Mouse (Mus musculus): ENCODE measurements at regions not wholly inside any gene's neighbourhood (a gene's known extent, or its start where the extent isn't known, plus 50 kb on each side); places are given as distances from the start of the nearest gene placed in this dataset.

GRCm38 (mm10) chr1:186372770-186373353 lies 255.8 kb upstream of the Lyplal1 start:
- TF ChIP-seq FLI1 (IDR thresholded peaks at IDR 0.05; ENCODE audit: low read length), result no peak
- TF ChIP-seq GATA1 (IDR thresholded peaks at IDR 0.05; ENCODE audit: borderline replicate concordance, low read length), result no peak
- peak overlapping the region; percentile 84 for H3K4me3 ChIP-seq (replicated peaks)

GRCm38 (mm10) chr1:186363356-186363755 lies 246.2 kb upstream of the Lyplal1 start:
- Histone ChIP-seq H3K9me3 (peaks cover 32% of the 10 kb centered on the region), H3K4me3 (replicated peaks) (no peak overlapping the region), H3K27me3 (replicated peaks) (no peaks in the 10 kb centered on the region), H3K4me1 (no peaks in the 10 kb centered on the region), H3K36me3 (replicated peaks; ENCODE audit: low read length) (no peaks in the 10 kb centered on the region)
- TF ChIP-seq FLI1 (IDR thresholded peaks at IDR 0.05; ENCODE audit: low read length), result no peak
- TF ChIP-seq GATA1 (IDR thresholded peaks at IDR 0.05; ENCODE audit: borderline replicate concordance, low read length), result no peak

More at GRCm38 (mm10) chr1:186372770-186373353, 255.8 kb upstream of the Lyplal1 start:
- H3K27me3 ChIP-seq (replicated peaks), result no peaks in the 10 kb centered on the region
- no peaks in the 10 kb centered on the region for H3K36me3 ChIP-seq (replicated peaks; ENCODE audit: low read length)
- H3K4me1 ChIP-seq, result peaks cover 3% of the 10 kb centered on the region; the same call in 1 of the 2 replicates
- H3K9me3 ChIP-seq, result peaks cover 26% of the 10 kb centered on the region

GRCm38 (mm10) chr1:186358011-186358670 lies 241.0 kb upstream of the Lyplal1 start:
- Histone ChIP-seq H3K27me3 (replicated peaks) (no peaks in the 10 kb centered on the region), H3K36me3 (replicated peaks; ENCODE audit: low read length) (no peaks in the 10 kb centered on the region), H3K4me3 (replicated peaks) (no peak overlapping the region), H3K9me3 (peaks cover 30% of the 10 kb centered on the region), H3K4me1 (no peaks in the 10 kb centered on the region)
- TF ChIP-seq FLI1 (IDR thresholded peaks at IDR 0.05; ENCODE audit: low read length) (no peak), GATA1 (IDR thresholded peaks at IDR 0.05; ENCODE audit: borderline replicate concordance, low read length) (no peak)

GRCm38 (mm10) chr1:186354742-186355141 lies 237.6 kb upstream of the Lyplal1 start:
- Histone ChIP-seq H3K4me1 (no peaks in the 10 kb centered on the region), H3K27me3 (replicated peaks) (no peaks in the 10 kb centered on the region), H3K9me3 (peaks cover 32% of the 10 kb centered on the region), H3K4me3 (replicated peaks) (no peak overlapping the region), H3K36me3 (replicated peaks; ENCODE audit: low read length) (no peaks in the 10 kb centered on the region)
- TF ChIP-seq FLI1 (IDR thresholded peaks at IDR 0.05; ENCODE audit: low read length) (no peak), GATA1 (IDR thresholded peaks at IDR 0.05; ENCODE audit: borderline replicate concordance, low read length) (no peak)

- Histone ChIP-seq H3K4me3 (replicated peaks) (peak overlapping the region; percentile 53), H3K36me3 (replicated peaks; ENCODE audit: low read length) (no peaks in the 10 kb centered on the region), H3K27me3 (replicated peaks) (no peaks in the 10 kb centered on the region), H3K4me1 (no peaks in the 10 kb centered on the region), H3K9me3 (peaks cover 32% of the 10 kb centered on the region)
- TF ChIP-seq GATA1 (IDR thresholded peaks at IDR 0.05; ENCODE audit: borderline replicate concordance, low read length), result no peak
- TF ChIP-seq FLI1 (IDR thresholded peaks at IDR 0.05; ENCODE audit: low read length), result no peak
Observed at GRCm38 (mm10) chr1:186354072-186354471, 237.0 kb upstream of the Lyplal1 start.

GRCm38 (mm10) chr1:186350381-186350780 lies 233.3 kb upstream of the Lyplal1 start:
- H3K9me3 ChIP-seq, result peaks cover 50% of the 10 kb centered on the region
- H3K4me1 ChIP-seq, result no peaks in the 10 kb centered on the region
- no peaks in the 10 kb centered on the region for H3K36me3 ChIP-seq (replicated peaks; ENCODE audit: low read length)
- H3K4me3 ChIP-seq (replicated peaks), result no peak overlapping the region
- no peaks in the 10 kb centered on the region for H3K27me3 ChIP-seq (replicated peaks)
- TF ChIP-seq FLI1 (IDR thresholded peaks at IDR 0.05; ENCODE audit: low read length), result no peak

GRCm38 (mm10) chr1:186349966-186350365 lies 232.9 kb upstream of the Lyplal1 start:
- H3K27me3 ChIP-seq (replicated peaks), result no peaks in the 10 kb centered on the region
- peaks cover 53% of the 10 kb centered on the region for H3K9me3 ChIP-seq

GRCm38 (mm10) chr1:186347413-186348147 lies 230.5 kb upstream of the Lyplal1 start:
- H3K36me3 ChIP-seq (replicated peaks; ENCODE audit: low read length), result no peaks in the 10 kb centered on the region
- peaks cover 44% of the 10 kb centered on the region for H3K9me3 ChIP-seq
- no peaks in the 10 kb centered on the region for H3K4me1 ChIP-seq
- H3K4me3 ChIP-seq (replicated peaks), result no peak overlapping the region
- no peaks in the 10 kb centered on the region for H3K27me3 ChIP-seq (replicated peaks)
- no peak for TF ChIP-seq GATA1 (IDR thresholded peaks at IDR 0.05; ENCODE audit: borderline replicate concordance, low read length)

More at GRCm38 (mm10) chr1:186349966-186350365, 232.9 kb upstream of the Lyplal1 start:
- Histone ChIP-seq H3K4me1 (no peaks in the 10 kb centered on the region), H3K36me3 (replicated peaks; ENCODE audit: low read length) (no peaks in the 10 kb centered on the region), H3K4me3 (replicated peaks) (no peak overlapping the region)
- no peak for TF ChIP-seq FLI1 (IDR thresholded peaks at IDR 0.05; ENCODE audit: low read length)
- no peak for TF ChIP-seq GATA1 (IDR thresholded peaks at IDR 0.05; ENCODE audit: borderline replicate concordance, low read length)

GRCm38 (mm10) chr1:186345449-186345848 lies 228.3 kb upstream of the Lyplal1 start:
- TF ChIP-seq GATA1 (IDR thresholded peaks at IDR 0.05; ENCODE audit: borderline replicate concordance, low read length) (no peak), FLI1 (IDR thresholded peaks at IDR 0.05; ENCODE audit: low read length) (no peak)
- Histone ChIP-seq H3K27me3 (replicated peaks) (no peaks in the 10 kb centered on the region), H3K36me3 (replicated peaks; ENCODE audit: low read length) (no peaks in the 10 kb centered on the region), H3K4me3 (replicated peaks) (no peak overlapping the region), H3K9me3 (peaks cover 45% of the 10 kb centered on the region), H3K4me1 (no peaks in the 10 kb centered on the region)

GRCm38 (mm10) chr1:186342931-186343506 lies 225.9 kb upstream of the Lyplal1 start:
- Histone ChIP-seq H3K36me3 (replicated peaks; ENCODE audit: low read length) (no peaks in the 10 kb centered on the region), H3K27me3 (replicated peaks) (no peaks in the 10 kb centered on the region), H3K4me1 (no peaks in the 10 kb centered on the region), H3K4me3 (replicated peaks) (no peak overlapping the region), H3K9me3 (peaks cover 40% of the 10 kb centered on the region)
- TF ChIP-seq GATA1 (IDR thresholded peaks at IDR 0.05; ENCODE audit: borderline replicate concordance, low read length) (no peak), FLI1 (IDR thresholded peaks at IDR 0.05; ENCODE audit: low read length) (no peak)

Data from megakaryocyte, embryonic 14.5 days (primary cell).